Mouse (Mus musculus): ENCODE data around the gene Gm5431.
"Not testable (repeated sequence)": the region's sequence is repeated elsewhere in the genome, so short reads cannot be mapped to it uniquely, and the experiment has no call there.

Gm5431 gene

DNA sequence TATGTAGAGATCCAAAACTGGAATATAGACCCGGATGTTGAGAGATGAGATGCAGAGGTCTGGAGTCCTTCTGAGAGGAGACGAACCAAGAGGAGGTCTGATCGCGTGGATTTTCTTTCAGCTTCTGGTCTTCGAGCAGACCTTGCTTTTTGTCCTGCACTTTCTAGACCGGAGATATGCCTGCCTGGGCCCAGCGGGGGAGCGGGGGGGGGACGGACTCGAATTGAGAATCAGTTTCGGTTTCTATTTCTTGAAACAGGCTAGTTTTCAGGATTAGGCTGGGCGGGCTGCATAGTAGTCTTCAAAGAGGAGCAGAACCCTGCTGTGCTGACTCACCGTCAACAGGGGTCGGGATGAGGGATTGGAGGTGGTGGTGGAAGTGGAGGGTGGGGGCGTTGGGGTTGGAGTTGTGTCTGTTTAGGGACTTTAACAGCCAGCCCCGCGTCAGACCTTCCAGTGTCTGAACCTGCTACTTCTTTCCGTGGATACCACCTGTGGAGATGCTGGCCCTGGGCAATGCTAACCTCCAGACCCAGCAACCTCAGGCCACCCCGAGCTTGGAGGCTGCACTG is 30.7 kb downstream of the Gm5431 start, which contains the start of gene Irgm1:
Irgm1 (minus strand) TSS at position 483 of the 572 bp plus-strand sequence.
- peak; percentile 31 for DNase-seq (ENCODE audit: low read depth, low spot score)

DNA sequence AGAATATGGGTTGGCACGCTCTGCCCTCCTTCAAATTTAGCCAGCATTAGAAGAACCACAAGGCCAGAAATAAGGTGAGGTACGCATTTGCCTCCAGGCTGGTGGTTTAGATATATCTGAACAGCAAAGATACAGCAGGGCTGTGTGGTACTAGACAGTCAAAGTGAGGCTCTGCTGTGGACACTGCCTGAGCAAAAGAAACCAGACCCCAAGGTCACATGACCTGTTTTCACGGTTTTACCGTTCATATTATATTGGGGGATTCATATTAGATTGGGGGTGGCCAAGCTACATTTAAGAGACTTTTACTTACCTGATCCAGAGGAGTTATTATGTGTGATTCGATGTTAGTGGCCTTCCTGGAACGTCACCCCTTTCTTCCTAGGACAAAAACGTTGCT is 31.2 kb downstream of the Gm5431 start:
- no peak for DNase-seq (ENCODE audit: low read depth, low spot score)

DNA sequence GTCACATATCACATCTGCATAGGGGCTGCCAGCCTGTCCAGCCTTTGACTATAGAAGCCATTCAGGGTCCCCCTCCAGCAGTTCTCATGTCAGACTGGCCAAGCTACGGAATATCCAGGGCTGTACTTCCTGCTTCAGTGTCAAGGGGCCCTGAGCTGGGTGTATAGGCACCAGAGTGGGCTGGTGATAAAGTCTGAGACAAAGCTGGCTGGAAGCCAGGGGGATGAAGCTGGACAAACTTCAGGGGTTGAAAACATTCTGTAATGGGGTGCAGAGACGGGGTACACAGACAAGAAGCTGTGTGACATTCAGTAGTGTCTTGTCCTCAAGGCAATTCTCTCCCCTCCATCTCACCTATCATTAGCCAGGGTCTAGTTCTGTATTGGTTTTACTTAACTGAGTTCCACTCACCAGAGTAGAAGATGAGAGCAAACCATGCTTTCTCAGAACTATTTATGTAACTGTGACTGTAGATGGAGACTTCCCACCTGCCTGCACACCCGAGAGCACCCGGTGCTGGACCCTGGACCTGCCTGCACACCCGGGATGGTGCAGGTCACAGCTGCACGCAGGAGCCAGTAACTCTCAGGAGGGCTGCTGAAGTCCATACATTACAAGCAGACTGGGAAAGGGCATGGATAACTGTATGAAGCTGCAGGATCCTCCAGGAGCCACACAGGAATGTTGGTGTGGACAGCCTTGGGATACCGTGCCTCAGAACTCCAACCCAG is 32.5 kb downstream of the Gm5431 start:
- no peak for DNase-seq (ENCODE audit: low read depth, low spot score)

DNA sequence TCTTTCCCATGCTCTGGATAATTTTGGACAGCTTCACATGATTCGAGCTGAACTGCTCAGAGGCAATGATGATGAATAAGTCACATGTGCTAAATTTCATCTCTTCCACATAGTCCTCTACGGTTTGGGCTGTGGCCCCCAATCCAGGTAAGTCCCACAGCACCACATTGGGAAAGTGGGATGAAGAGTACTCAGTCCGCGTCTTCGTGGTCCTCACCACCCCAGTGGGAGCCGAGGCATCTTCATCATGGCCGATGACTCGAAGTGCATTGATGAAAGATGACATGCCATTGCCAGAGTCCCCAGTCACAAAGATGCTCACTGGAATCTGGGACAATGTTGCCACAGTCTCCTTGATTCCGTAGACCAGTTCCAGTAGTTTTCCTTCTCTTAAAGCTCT is 35.5 kb downstream of the Gm5431 start:
- DNase-seq (ENCODE audit: low read depth, low spot score) = no peak

DNA sequence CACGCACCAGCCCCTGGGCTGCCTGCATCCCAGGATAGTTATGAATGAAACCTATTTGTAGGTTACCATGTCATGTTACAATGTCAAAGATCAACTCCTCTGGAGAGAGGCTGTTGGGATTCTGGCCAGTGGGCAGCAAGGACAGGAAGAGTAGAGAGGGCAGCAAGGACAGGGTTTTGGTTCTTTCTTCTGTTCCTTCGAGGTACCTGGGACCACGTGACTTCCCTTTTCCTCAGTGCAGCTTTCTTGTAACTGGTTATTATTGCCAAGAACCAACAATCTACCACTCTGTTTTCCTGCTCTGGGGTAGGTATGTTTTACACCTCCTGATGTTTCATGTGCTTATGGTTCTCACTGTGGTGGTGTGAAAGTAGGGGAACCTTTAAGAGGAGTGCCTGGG is 38.2 kb downstream of the Gm5431 start:
- no peak for DNase-seq (ENCODE audit: low read depth, low spot score)

DNA sequence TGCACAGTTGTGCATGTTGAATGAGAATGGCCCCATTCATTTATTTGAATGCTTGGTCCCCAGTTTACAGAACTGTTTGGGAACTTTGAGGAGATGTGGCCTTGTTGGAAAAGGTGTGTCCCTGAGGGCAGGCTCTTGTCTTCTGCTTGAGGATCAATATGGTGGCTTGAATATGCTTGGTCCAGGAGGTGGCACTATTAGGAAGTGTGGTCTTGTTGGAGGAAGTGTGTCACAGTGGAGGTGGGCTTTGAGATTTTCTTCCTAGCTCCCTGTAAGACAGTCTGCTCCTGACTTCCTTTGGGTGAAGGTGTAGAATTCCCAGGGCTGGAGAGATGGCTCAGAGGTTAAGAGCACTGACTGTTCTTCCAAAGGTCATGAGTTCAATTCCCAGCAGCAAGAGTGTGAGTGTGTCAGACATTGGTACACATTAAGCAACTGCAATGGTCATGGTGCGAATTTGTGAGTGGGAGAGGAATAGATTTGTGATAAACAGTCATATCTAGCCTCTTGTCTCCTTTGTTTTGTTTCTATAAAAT is 39.2 kb downstream of the Gm5431 start:
- DNase-seq (ENCODE audit: low read depth, low spot score) = no peak

DNA sequence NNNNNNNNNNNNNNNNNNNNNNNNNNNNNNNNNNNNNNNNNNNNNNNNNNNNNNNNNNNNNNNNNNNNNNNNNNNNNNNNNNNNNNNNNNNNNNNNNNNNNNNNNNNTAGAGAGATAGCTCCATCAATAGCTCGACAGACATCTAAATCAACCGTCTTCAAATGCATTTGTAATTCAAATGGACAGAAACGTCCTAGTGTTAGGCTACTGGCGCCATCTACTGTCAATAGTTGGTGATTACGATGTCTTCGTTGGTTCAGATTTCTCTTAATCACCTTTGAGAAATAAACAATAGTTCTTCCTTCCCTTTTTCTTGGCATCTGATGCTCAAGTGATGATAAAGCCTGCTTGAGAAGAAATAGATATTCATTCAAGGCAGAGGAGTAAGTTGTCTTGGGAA is 43.0 kb downstream of the Gm5431 start:
- DNase-seq (ENCODE audit: low read depth, low spot score) = peak; percentile 74

DNA sequence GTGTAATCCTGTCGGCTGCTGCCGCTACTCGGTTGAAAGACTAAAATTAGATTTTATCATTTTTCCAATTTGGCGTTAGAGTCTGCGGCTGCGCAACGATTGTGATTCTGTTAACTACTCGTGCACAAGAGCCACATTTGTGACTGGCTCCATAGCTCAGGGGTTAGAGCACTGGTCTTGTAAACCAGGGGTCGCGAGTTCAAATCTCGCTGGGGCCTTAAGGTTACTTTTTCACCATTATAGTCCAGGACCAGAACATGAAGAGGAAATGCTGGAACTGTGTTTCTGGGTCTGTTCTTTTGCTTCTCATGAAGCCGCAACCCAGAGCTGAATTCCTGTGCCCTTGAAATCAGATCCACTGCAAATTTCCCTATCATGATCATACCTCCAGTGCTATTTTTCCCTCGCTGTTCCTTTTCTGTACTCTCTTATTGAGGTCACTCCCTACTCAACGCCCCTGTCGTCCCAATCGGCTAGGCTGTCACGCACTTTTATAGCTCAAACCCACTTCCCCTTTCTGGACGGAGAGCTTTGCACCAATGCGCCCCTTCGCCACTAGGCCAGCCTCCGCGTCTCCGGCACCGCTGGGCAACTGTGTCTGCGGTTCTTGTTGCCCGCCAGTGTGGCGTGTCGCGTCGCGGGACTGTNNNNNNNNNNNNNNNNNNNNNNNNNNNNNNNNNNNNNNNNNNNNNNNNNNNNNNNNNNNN is 48.4 kb downstream of the Gm5431 start:
- DNase-seq (ENCODE audit: low read depth, low spot score) = peak; percentile 87

DNA sequence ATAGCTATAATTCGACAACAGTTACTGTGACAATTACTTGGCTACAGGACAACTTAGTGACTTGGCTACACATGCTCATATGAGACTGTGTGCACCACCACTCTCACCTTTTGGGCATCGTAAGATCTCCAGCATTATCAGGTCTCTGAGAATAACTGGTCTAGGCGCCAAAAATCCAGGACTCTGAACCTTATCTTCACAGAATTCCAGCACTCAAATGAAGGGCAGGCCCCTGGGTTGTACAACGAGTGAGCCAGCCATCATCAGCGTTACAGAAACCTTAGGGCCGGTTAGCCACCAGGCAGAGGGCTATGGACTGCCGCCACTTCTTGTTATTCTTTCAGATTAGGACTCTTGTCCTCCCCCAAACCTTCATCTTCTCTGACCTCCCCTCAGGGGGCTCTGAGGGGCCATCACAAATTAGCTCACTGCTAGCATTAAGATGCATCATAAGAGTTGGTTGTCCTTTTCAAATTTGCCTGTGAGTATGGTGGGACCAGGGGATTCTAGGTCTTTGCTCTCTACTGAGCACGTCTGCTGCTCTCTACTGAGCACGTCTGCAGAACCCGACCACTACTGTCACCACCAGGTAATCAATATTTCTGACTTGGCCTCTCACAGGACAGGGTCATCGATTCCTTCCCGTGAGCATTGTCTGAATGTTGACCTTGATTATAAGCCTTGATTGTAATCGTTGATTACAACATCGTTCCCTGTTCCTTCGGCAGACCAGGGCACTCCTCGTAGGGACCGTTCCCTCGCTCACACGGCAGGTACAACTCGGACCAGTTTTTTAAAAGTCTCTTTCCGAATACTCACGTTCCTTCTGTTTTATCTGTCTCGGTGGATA is 49.2 kb downstream of the Gm5431 start:
- DNase-seq (ENCODE audit: low read depth, low spot score) = no peak

DNA sequence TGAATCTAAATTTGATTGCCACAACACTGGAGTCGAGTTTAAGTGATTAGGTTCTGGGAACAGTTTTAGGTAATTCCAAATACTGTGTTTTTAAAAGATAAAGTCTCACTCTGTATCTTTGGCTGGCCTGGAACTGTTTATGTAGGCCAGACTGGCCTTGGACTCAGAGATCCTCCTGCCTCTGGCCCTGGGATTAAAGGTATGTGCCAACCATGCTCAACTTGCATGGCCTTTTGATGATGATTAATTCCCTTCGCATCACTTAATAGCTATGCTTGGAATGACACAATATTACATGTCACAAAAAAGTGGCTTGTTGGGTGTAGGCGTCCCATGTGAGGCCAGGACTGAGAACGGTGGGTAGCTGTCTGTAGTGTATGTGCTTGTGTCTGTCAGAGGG is 49.8 kb downstream of the Gm5431 start:
- DNase-seq (ENCODE audit: low read depth, low spot score) = no peak

DNA sequence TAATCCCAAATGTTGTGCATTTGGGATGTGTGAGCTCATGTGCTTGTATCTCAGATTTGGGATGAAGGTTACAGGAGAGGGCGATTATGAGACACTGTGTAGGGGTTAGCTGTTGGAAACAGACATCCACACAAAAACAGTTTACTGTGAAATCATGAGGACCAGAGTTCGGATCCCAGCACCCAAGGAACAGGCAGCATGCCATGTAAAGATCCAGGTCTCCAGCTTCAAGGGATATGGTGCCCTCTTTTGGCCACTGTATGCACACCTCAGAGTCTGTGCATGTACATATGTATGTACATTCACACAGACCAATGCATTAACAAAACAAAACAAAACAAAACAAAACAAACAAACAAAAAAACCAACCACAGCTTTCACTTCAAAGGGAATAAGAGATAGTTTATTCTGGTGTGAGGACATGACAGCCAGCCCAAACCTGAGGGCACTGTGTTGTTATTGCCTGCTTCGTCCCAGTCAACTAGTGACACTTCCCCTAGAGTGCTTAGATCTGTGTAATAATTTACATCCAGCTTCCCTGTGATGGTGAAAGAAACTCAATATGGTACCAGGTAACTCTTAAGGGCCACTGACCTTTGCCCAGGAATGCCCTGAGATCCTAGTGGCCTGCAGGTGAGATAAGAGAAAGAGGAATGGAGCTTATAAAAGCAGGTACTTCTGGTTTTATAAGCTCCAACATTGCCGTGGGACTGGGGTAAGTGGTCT is 50.6 kb downstream of the Gm5431 start:
- DNase-seq (ENCODE audit: low read depth, low spot score) = no peak

DNA sequence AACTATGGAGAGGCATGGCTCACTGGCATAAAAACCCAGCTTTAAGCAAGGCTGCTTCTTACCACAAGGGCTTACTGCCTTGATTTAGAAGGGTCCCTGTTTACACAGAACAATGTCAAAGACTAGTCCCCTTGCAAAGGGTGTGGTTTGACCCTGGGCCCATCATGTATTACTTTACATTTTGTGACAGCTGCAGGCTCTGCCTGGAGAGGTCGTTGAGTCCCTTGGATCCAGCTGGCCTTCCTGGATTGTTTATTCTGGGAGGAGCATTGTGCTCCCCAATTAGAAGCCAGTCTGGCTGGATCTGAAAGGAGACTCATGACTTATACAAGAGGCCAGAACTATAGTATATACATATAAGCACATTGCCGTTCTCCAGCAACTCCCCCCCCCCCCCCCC is 51.8 kb downstream of the Gm5431 start:
- DNase-seq (ENCODE audit: low read depth, low spot score) = no peak

DNA sequence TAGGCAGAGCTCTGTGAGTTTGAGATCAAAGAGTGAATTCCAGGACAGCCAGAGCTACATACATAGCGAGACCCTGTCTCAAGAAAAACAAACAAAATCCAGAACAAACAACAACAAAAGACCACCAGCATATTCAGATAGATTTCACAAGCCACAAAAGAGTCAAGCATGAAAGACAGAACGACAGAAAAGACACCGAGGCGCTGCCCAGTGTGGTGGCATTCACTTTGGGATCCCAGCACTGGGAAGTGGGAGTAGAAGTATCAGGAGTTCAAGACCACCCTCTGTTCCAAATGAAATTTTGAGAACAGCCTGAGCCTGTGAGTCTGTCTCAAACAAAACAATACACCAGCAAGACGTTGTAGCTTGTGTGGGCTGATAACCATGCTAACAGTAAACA is 55.1 kb downstream of the Gm5431 start:
- DNase-seq (ENCODE audit: low read depth, low spot score) = no peak

DNA sequence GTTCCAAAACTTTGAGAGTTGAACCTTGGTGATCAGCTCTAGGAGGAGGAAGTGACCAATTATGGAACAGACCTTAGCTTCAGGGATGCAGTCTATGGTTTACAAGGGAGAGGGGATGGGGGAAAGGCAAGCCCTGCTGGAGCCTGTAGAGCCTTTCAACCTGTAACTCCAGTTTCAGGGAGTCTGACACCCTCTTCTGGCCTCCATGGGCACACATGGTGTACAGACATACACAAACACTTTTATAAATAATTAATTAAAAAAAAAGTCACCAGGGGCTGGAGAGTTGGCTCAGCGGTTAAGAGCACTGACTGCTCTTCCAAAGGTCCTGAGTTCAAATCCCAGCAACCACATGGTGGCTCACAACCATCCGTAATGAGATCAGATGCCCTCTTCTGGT is 55.7 kb downstream of the Gm5431 start:
- not testable (repeated sequence) for DNase-seq (ENCODE audit: low read depth, low spot score)

DNA sequence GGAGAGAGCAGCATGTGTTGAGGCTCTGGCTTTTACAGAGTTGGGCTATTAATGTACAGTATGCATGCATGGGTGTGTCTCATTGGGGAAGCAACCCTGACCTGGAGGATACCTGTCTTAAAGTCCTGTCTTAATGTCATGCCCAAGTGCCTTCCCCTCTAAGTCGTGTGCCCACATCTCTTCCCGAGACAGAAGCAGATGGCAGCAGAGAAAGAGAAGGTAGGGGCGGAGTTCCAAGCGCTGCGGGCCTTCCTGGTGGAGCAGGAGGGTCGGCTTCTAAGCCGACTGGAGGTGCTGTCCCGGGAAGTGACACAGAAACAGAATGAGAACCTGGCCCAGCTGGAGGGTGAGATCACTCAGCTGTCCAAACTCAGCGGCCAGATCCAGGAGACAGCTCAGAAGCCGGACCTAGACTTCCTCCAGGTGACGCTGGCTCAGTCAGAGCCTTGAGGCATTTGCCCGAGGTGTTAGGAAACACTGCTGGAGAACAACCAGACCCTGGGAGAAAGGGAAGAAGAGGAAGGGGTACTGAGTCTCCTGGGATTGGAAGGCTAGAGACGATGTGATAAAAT is 56.7 kb downstream of the Gm5431 start:
- no peak for DNase-seq (ENCODE audit: low read depth, low spot score)

DNA sequence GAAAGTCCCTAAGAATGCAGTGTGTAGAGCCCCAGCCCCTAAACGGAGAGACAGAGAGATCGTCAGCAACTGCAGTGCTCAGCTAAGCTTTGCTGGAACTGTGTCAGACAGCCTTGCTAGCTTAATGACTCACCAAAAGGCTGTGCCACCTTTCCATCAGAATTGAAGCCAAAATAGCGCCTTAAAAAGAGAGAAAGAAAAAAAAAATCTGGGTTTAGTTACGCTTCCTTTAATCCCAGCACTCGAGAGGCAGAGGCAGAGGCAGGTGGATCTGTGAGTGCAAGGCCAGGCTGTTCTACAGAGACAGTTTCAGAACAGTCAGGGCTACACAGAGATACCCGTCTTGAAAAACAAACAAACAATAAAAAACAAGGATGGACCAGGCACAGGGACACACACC is 57.7 kb downstream of the Gm5431 start:
- no peak for DNase-seq (ENCODE audit: low read depth, low spot score)

DNA sequence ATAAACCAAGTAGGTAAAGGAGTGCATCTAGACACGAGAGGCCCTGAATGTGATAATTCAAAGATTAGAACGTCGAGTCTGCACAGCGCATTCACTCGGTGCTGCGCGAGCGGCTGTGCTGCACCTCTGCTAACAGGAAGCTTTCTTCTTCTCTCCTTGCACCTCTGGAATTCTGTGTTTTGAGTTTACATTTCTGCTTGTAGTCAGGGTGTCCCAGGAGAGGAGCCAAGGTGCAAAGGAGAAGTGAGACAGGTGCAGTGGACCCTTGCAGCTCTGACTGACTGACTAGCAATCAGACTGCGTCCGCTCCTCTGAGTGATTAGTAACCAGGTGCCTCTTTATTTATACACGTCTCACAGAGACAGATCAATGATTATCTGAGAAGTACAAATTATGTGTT is 58.8 kb downstream of the Gm5431 start:
- no peak for DNase-seq (ENCODE audit: low read depth, low spot score)

DNA sequence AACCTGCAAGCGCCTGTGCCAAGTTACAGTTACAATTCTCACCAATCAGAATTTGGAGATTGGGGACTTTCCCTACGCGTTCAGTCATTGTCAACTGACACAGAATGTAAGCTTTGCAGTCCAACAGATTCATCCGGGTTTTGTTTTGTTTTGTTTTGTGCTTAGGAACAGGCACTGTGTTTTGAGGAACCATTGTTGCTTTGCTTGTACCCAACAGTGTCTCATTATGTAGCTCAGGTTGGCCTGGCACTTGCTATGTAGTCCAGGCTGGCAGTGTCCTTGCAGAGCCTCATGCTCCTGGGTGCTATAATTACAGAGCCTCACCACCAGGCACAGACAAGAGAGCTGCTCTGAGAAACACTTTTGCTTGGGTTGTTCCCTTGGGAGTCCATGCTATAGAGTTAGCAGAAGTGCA is 59.6 kb downstream of the Gm5431 start:
- no peak for DNase-seq (ENCODE audit: low read depth, low spot score)

DNA sequence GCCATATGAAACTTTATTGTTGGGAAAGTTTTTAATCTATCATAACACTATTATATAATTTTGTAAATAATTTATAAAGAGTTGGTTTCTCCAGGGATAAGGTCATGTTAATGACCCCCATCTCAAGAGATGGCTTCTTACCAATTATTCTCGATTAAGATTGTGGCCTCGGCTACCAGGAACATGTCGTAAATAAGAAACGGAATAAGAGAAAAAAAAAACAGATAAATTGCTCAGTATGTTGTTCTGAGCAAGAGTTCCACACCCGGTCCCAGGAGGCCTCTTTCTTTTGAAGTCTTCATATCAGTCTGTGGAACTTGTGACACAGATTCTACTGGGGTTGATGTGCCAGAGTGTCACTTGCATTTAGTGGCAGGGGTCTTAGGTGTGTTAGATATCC is 60.8 kb downstream of the Gm5431 start:
- DNase-seq (ENCODE audit: low read depth, low spot score) = no peak

DNA sequence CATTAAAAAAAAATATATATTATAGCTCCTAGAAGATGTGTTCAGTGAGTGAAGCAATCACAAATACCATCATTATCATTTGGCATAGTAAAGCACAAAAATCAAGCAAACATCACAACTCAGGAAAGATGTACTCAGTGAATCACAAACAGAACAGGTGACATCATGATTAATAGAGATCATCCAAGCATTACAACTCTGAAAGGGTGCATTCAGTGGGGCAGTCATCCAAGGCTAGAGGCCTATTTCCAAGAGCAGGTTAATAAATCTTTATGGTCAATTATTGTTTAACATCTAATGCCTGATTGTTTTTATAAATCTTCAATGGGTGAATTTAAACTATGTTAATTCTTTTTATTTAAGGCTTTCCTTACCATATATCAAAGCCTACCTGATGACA is 61.2 kb downstream of the Gm5431 start:
- DNase-seq (ENCODE audit: low read depth, low spot score) = no peak
